Comparison of ENCODE assay signal across 26 mouse cellular contexts in genomic region chr5:117981943-117982342, GRCm38 (mm10). TPM values are rescaled to one million over a fixed set of nuclear protein-coding genes. Genes with fewer than 3 reads are reported as not detected.
A peak's percentile ranks its signal among the peaks of the same experiment; 100 is the strongest.
DNase-seq lines count a peak whose midpoint lies in the region; ATAC-seq and TF ChIP-seq lines count a peak whose summit lies in the region.
"Had no signal": no experiment of that assay in that cellular context is flagged by ENCODE, and none has a peak within 500 bp of the region (broad histone marks: within the 10 kb centered on the region; RNA-seq: fewer than 3 reads in every experiment).

No protein-coding gene starts in this region.

- H3K36me3 ChIP-seq in liver, adult 2 months (ENCODE audit: control insufficient read depth, insufficient read depth, low read length), result peaks cover 23% of the 10 kb centered on the region; the same call in 1 of the 2 replicates
- peaks cover 71% of the 10 kb centered on the region for H3K36me3 ChIP-seq in liver, embryonic 12.5 days

- TF ChIP-seq POLR2A in liver, adult 2 months (IDR thresholded peaks at IDR 0.05; ENCODE audit: extremely low read depth, insufficient read depth, low read length), result no peak

- no peak for DNase-seq in liver, adult 2 months (ENCODE audit: extremely low read depth, low read depth, low spot score)
- DNase-seq in lung, adult 18-20 months, result peak; percentile 27 to 36
- DNase-seq in lung, postnatal 10 days, result no peak
- DNase-seq in lung, postnatal 25 days (ENCODE audit: low spot score), result peak; percentile 38
- no peak for DNase-seq in lung, postnatal 4 days
- DNase-seq in brain, adult 2 months (ENCODE audit: low read depth, low spot score), result peak; percentile 50
- DNase-seq in frontal cortex, postnatal 10 days (ENCODE audit: low spot score in 2 of 2), result no peak
- DNase-seq: adrenal gland, adult 8-10 months; adrenal gland, postnatal 14 days; adrenal gland, postnatal 36 days; B cell, adult 2 months; cerebellum, adult 11-12 months; cerebellum, adult 2 months; cerebellum, adult 9-10 months; cerebellum, postnatal 10 days; cerebellum, postnatal 25 days had no signal

- 79% methylated on average over 5 of the region's 5 CpGs for WGBS in liver, adult 2 months
- WGBS in liver, embryonic 12.5 days (ENCODE audit: insufficient replicate concordance), result 76% methylated on average over 5 of the region's 5 CpGs

- TF ChIP-seq CTCF in liver, adult 2 months (IDR thresholded peaks at IDR 0.05; ENCODE audit: low read depth, low read length), result no peak

- H3K4me1 ChIP-seq in liver, adult 2 months (ENCODE audit: control insufficient read depth, insufficient read depth, low read length), result peaks cover 57% of the 10 kb centered on the region
- peaks cover 45% of the 10 kb centered on the region for H3K4me1 ChIP-seq in liver, embryonic 12.5 days

- peaks cover 11% of the 10 kb centered on the region for H3K79me2 ChIP-seq in liver, adult 2 months (ENCODE audit: control insufficient read depth, insufficient read depth, low read length)

- H3K9ac ChIP-seq in liver, adult 2 months (ENCODE audit: low read depth, low read length), result no peak overlapping the region
- H3K9ac ChIP-seq in liver, embryonic 12.5 days, result no peak overlapping the region
- H3K9ac ChIP-seq: embryonic facial prominence, embryonic 12.5 days; forebrain, embryonic 13.5 days; forebrain, embryonic 15.5 days had no signal

- peak overlapping the region; percentile 58 for H3K27ac ChIP-seq in liver, adult 2 months (replicated peaks; ENCODE audit: insufficient read depth, low read depth, low read length)
- H3K27ac ChIP-seq in liver, embryonic 12.5 days, result no peak overlapping the region
- H3K27ac ChIP-seq: embryonic facial prominence, embryonic 10.5 days; embryonic facial prominence, embryonic 12.5 days; forebrain, embryonic 13.5 days; forebrain, embryonic 15.5 days had no signal

- H3K27me3 ChIP-seq in liver, adult 2 months (ENCODE audit: control insufficient read depth, insufficient read depth, low read length), result no peaks in the 10 kb centered on the region
- H3K27me3 ChIP-seq in liver, embryonic 12.5 days (replicated peaks), result peaks cover 6% of the 10 kb centered on the region; the same call in 1 of the 2 replicates
- H3K27me3 ChIP-seq: CH12.LX; embryonic facial prominence, embryonic 12.5 days; forebrain, embryonic 13.5 days; forebrain, embryonic 15.5 days; Patski had no signal

- no peak overlapping the region for H3K4me2 ChIP-seq in liver, embryonic 12.5 days
- H3K4me2 ChIP-seq: embryonic facial prominence, embryonic 12.5 days; forebrain, embryonic 13.5 days; forebrain, embryonic 15.5 days had no signal

- no peak for ATAC-seq in liver, embryonic 12.5 days
- ATAC-seq: activated CD4-positive, CD25-positive, alpha-beta regulatory T cell, adult 4 months; CD4-positive, CD25-positive, alpha-beta regulatory T cell, adult 4 months; forebrain, embryonic 13.5 days; forebrain, embryonic 15.5 days; Patski had no signal

- H3K4me3 ChIP-seq in liver, adult 2 months (ENCODE audit: insufficient read depth, low read depth, low read length), result no peak overlapping the region
- no peak overlapping the region for H3K4me3 ChIP-seq in liver, embryonic 12.5 days
- H3K4me3 ChIP-seq: embryonic facial prominence, embryonic 10.5 days; embryonic facial prominence, embryonic 12.5 days; forebrain, embryonic 13.5 days; forebrain, embryonic 15.5 days had no signal

- no peaks in the 10 kb centered on the region for H3K9me3 ChIP-seq in liver, embryonic 12.5 days (replicated peaks)
- H3K9me3 ChIP-seq: embryonic facial prominence, embryonic 10.5 days; embryonic facial prominence, embryonic 12.5 days; forebrain, embryonic 13.5 days; forebrain, embryonic 15.5 days; G1E had no signal

RNA-seq across cellular contexts. Expression of gene Fbxo21, which starts 5.4 kb away (rescaled TPM):
- total RNA-seq in liver, adult 2 months (2014; rRNA removed), result 55.8 and 83.0 TPM in 2 replicates
- 41.9 and 79.0 TPM in 2 replicates for polyA plus RNA-seq in liver, adult 2 months (2012; rRNA removed)
- polyA plus RNA-seq in liver, embryonic 12.5 days (2016; fragmentation: Nextera tagmentation; extraction: Ambion mirVana), result 28.1 and 28.3 TPM in 2 replicates

RNA-seq across cellular contexts. Expression of gene Tesc, which starts 45.6 kb away (rescaled TPM):
- total RNA-seq in liver, adult 2 months (2014; rRNA removed), result 0.18 and 0.94 TPM in 2 replicates
- 0.35 and 0.41 TPM in 2 replicates for polyA plus RNA-seq in liver, adult 2 months (2012; rRNA removed)
- polyA plus RNA-seq in liver, embryonic 12.5 days (2016; fragmentation: Nextera tagmentation; extraction: Ambion mirVana), result 1.5 and 2.0 TPM in 2 replicates
- total RNA-seq: G1E had no signal
- polyA plus RNA-seq: G1E had no signal

Comparison
In these comparisons a context has a peak if more than half of its experiments do, and no peak if none do; other contexts are left out.
1. DNase-seq: peak in lung, adult 18-20 months (2 of 2), lung, postnatal 25 days (single experiment) and brain, adult 2 months (single experiment); none in liver, adult 2 months (single experiment), lung, postnatal 10 days (single experiment), lung, postnatal 4 days (0 of 2) and frontal cortex, postnatal 10 days (0 of 2).